Mouse (Mus musculus) MEL (cell line): ENCODE results near the gene Gm30191.

Source experiments
- BHLHE40 ChIP-seq: IDR thresholded peaks from 2 replicates; pipeline ENCODE4 v1.6.1; 2012; ENCODE audit warnings: low read depth, mild to moderate bottlenecking, inconsistent platforms, low read length, improper control_type of control experiment, borderline replicate concordance
- CTCF ChIP-seq, 3 experiments: IDR thresholded peaks in 2 of 3; conservative IDR thresholded peaks in 1 of 3; 2 replicates each; pipeline ENCODE4 v1.5.1; 2011 to 2012; ENCODE audit warnings: low read length in 3 of 3, low read depth in 2 of 3, mild to moderate bottlenecking in 2 of 3, improper control_type of control experiment in 1 of 3, inconsistent platforms in 1 of 3, mixed read lengths in 1 of 3, moderate library complexity in 1 of 3; ENCODE audit not compliant: control insufficient read depth in 1 of 3, insufficient read depth in 1 of 3, poor library complexity in 1 of 3, severe bottlenecking in 1 of 3
- GATA1 ChIP-seq: IDR thresholded peaks from 2 replicates; pipeline ENCODE4 v1.6.1; 2011; ENCODE audit warnings: low read depth, low read length, improper control_type of control experiment

DNA sequence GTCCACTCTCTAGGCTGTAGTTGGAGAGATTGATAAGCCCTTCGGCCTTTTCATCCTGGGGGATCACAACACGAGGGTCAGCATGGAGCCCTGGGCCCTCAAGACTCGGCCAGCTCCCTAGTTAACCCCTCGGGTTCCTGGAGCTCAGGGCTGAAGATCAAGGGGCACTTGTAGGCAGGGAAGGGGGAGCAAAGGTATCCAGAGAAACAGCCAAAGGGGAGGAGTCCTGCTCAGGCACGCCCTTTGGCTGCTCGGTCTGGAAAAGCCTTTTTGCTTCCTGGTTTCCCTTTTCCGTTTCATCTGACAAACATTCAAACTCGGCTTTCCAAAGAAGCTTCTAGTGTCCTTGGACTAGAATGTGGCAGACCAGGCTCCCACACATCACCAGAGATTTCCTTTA lies 16.3 kb upstream of the Gm30191 start:
- TF ChIP-seq BHLHE40 (no peak), CTCF (IDR thresholded peaks at IDR 0.05 in 2 of 3, conservative IDR thresholded peaks at IDR 0.05 in 1 of 3; ENCODE audit: control insufficient read depth in 1 of 3, insufficient read depth in 1 of 3, low read depth in 2 of 3, low read length in 3 of 3, poor library complexity in 1 of 3, severe bottlenecking in 1 of 3) (no peak), GATA1 (no peak)
